Mouse (Mus musculus) left cerebral cortex, postnatal 14 days (tissue): ENCODE measurements around the gene Caly. TPM values are rescaled to one million over a fixed set of nuclear protein-coding genes. Genes with fewer than 3 reads are reported as not detected.

Source experiments
- DNase-seq, 2 experiments: peaks; one replicate each; pipeline ENCODE4 v3.0.0; 2021 to 2022; ENCODE audit warnings: low spot score in 2 of 2, mixed read lengths in 1 of 2
- intact Hi-C: fragments of 180-260 bp; cut with DNase I; formaldehyde crosslinking; loops from one replicate; pipeline ENCODE4 v1.15.1; 2025
- total RNA-seq, 2 experiments: library from RNA; stranded (reverse); gene quantifications; 2 replicates each; pipeline ENCODE4 v1.2.3; 2021

Caly gene
- total RNA-seq, 2 experiments from 2014 or later: 181 to 224 TPM

DNA sequence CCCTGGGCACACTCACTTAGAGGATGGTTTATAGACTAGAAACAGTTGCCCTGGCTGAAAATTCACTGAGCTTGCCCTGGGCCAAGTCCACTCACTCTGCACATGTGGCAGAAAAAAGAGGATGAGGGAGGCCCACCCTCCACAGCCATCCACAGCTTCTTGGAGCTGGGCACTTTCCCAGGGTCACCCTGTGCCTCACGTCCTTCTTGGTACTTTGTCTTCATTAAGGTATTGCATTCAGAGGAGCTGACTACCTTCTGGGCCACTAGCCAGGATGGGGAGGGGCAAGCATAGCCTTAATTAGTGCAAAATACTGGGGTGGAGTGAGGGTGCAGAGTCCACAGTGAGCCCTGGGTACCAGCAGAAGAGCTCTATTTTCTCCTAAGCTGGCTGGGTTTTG lies 13.2 kb upstream of the Caly start:
- intact Hi-C loops: no loop called here
- no peak for DNase-seq

DNA sequence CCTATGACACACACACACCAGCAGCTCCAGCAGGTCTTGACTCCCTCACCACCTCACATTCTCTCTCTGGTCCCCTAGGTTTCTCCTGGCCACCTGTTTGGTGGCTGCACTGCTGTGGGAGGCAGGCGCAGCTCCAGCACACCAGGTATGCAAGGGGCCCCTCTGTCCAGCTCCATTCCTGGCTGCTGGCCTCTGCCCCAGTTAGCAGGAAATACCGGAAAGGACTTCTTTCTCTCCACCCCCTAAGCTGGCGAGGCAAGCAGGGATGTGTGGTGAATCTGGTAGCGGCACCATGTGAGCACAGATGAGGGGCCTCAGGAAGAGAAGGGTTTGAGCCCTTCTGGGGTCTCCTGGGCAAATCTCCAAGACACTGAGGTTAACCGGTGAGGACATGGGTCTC lies 12.6 kb upstream of the Caly start:
- intact Hi-C loops: no loop called here
- no peak for DNase-seq

DNA sequence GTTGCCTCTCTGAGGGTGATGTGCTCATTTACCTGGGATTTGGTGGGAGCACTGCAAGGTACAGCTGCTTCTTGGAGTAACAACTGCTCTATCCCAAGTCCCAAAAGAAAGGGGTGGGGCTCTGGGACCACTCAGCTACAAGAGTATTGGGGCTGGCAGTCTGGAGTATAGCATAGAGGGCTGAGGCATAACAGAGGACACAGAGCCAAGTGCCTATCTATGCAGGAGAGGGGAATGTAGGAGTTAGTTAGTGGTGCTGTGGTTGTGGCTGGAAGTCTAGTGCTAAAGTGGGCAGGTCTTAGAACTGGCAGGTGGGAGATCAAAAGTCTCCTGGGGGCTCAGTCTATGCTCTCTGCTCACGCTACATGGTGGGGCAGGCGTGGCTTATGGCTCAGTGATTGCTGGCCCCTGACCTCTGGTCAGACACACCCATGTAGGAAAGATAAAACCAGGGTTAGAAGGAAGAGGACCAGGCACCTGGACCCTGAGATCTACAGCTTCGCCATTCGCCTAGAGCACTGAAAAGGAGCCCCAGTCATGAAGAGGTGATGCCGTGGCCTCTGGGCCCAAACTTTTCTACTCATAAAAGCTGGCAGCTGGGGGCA lies 10.7 kb upstream of the Caly start, which contains the start of gene Prap1:
Gene Prap1, plus strand, starts transcription at position 472 of the 605 bp plus-strand sequence.
- intact Hi-C loops: no loop called here
- DNase-seq: no peak

DNA sequence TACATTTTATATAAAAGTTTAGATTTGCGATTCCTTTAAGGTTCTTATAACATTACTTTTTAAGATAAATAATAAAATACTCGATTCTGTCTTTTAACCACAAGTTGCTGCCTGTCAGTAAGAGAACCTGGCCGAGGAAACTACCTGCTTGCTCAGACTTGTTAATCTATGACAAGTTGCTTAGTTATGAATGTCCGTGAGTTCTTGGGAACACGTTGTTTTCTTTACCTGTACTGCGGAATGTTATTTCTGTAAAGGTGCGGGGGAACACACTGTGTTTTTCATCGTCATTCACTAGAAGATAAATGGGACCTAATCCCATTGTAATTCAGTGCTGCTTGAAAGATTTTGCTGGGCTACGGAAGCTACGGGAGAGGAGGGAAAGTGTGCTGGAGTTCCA lies 8.3 kb upstream of the Caly start:
- intact Hi-C loops: no loop called here
- DNase-seq: no peak

DNA sequence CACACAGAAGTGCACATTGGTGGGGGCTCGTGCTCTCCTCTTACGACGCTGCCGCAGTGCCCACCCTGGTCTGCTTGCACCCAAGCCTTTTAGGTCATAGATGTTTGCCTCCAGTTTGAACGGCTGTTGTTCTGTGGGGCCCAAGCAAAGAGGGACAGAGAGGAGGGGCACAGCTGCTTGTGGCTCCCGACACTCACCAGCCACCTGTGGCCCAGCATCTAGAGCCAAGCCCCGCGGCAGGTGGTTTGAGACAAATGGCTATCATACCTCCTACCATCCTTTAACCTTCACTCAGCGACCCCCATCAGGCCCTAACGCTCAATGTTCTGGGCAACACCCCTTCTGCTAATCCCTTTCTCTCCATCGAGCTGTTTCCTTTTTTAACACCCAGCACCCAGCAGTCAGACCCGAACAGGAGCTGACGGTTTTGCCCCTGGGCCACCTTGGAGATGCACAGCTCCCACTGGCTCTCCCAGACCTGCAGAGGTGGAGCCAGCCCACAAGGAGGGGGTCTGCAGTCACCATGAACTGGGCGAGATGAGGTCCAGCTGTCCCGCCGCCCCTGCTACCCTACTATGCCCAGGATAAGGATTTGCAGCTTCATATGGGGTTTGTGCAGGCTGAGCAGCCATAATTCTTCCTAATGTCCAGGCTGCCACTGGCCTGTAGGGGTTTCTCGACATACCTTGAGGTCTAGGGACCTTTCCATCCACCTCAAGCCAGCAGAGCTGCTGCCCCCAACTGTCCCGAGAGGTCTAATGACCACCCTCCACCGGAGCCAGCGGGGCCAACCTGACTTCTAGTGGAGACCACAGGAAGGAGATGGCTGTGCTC lies 723 bp downstream of the Caly start:
- peak; percentile 49 to 58 for DNase-seq
- intact Hi-C loops: loop anchor here (2.0 to 5.0 kb wide), 4 partner anchors 36 to 746 kb away; partner anchors contain the start of genes Echs1, Mtg1 and Paox

DNA sequence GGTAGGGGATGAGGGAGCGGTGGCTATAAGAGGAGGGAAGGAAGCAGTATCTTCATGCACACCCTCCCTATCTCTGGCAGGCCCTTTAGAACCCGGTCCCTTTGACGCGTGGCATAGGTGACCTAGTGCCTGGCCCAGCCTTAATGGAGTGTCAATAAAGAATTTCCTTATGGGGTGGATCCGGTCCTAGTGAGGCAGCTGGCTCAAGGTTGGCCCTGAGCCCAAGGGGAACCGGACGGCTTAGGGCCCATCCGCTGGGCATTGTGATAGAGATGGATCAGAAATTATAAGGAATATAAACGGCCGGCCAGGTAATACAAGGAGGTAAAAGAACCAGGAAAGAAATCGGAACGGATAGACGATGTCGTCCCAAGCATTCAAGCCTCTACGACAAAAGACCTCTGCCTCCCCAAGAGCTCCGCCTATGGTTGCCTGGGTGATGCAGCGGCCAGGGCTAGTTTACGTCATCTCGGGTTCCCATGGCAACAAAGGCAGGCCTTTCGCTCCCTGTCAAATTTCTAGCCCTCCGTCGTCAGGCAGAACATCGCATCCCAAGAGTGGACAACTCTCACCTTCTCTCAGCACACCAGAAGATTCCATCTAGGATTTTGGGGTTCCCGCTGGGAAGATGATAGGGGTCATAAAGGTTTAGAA lies 1.7 kb downstream of the Caly start:
- peak; percentile 94 to 96 for DNase-seq
- intact Hi-C loops: loop anchor here (2.0 to 5.0 kb wide), 4 partner anchors 37 to 747 kb away; partner anchors contain the start of genes Echs1, Mtg1 and Paox

DNA sequence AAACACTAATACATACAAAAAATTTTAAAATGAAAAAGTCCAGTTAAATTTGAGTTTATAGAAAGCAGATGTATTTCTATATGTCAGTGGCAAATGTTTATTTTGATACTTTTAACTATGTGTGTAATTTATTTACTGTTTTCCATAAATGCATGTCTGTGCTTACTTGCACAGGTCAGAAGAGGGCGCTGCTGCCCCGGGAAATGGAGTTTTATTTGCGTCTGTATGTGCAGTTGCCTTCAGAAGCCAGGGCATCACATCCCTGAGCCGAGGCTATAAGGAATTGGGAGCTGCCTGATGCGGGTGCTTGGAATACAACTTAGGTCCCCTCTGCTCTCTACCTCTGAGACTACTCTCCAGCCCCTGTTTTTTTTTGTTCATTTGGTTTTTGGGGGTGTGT lies 3.6 kb downstream of the Caly start:
- peak; percentile 64 to 81 for DNase-seq
- intact Hi-C loops: loop anchor here (5.0 kb wide), 1 partner anchor 824 kb away; the partner anchor contains the start of gene Cox8b

DNA sequence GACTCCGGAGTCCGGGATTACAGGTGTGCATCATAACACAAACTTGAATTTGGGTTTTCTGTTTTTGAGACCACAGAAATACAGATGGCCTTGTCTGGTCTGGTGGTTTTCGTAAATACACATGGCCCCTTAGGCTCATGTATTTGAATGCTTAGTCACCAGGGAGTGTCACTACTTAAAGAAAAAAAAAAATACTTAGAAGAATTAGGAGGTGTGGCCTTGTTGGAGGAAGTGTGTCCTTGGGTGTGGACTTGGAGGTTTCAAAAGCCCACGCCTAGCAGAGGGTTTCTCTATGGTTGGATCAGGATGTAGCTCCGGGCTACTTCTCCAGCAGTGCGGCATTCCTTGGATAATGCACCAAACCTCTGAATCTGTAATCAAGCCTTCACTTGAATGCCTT lies 4.7 kb downstream of the Caly start:
- intact Hi-C loops: loop anchor here (5.0 kb wide), 1 partner anchor 825 kb away; the partner anchor contains the start of gene Cox8b
- no peak for DNase-seq

DNA sequence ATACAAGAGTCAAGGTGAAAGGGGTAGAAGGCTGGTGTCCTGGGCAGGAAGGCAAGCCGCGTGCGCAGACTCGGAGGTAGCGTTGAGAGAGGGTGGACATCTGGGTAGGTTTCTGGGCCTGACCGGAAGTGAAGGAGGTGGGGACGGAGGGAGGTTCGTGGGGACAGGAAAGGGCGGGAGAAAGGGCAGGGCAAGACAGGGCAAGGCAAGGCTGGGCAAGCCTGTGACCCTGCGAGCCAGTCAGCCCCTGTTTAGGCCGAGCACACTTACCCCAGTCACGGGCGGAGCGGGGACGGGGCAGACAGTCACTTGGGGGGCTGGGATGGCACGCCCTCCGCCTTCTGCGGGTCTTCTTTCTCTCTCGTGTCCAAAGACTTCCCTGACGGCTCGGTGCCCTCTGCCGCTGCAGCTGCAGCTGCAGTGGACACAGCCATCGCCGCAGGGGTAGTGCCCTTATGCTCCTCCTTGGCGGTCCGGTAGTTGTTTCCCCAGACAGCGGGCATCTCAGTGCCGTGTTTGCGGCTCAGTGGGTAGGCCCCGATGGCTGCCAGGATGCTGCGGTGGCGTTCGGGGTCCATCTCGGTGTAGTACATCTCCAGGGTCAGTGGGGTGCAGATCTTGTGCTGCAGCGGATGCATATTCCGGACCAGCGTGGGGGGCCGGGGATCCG lies 12.2 kb downstream of the Caly start:
- no peak for DNase-seq
- intact Hi-C loops: no loop called here

DNA sequence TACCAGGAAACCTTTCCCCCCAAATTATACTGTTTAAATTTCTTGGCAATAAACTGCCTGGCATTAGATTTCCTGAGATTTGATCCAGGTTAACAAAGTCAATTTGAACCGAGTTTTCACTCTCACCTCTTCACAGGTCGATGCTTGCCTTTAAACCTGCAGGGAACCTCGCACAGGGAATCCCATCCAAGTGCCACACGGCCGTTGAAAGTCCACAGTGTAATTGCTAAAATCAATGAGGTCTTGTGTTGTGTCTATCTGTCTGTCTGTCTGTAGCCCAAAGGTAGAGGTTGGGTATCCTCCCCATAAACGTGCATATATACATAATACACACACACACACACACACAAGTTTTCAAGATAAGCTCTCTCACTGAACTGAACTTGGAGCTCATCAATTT lies 15.0 kb downstream of the Caly start:
- intact Hi-C loops: loop anchor here (10.0 kb wide), 1 partner anchor 453 kb away; no protein-coding TSS in a partner anchor
- no peak for DNase-seq

DNA sequence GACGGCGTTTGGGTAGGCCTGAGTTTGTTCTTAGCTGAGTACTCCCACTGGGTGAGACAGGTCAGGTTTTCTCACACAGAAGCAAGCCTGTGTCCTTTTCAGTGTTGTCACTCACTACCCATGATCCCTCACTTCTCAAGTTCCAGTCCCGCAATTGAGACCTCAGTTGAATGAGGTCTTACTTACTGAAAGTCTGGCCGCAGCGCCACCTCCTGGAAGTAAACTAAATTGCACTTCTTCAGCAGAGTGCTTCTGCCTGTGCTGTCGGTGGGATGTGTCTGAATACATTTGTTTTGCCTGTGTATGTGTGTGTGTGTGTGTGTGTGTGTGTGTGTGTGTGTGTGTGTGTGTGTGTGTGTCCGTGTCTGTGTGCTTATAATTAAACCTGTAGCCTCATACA lies 19.3 kb downstream of the Caly start:
- intact Hi-C loops: loop anchor here (1.0 to 10.0 kb wide), 3 partner anchors 94 to 448 kb away; no protein-coding TSS in a partner anchor

DNA sequence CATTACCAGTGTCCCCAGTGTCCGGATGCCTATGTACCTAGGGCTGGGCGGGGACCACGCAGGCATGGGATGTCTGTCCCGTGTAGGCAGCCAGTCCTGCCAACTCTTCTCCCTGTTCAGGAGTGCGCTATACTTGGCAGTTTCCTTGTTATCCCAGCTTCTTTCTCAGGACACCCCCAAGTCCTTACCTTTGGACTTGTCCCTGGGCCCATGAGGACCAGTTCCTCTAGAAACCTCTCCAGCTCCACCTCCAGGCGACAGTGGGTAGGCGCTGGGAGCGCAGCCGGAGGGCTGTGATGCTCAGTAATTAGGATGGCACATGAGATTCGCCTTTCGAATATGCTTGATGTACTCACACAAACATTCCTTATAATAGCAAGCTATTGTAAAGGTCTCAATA lies 20.0 kb downstream of the Caly start:
- DNase-seq: peak; percentile 33 to 45
- intact Hi-C loops: loop anchor here (5.0 to 10.0 kb wide), 2 partner anchors 415 to 448 kb away; no protein-coding TSS in a partner anchor

More for the DNA sequence above, 19.3 kb downstream of the Caly start:
- DNase-seq: peak; percentile 88 to 90

DNA sequence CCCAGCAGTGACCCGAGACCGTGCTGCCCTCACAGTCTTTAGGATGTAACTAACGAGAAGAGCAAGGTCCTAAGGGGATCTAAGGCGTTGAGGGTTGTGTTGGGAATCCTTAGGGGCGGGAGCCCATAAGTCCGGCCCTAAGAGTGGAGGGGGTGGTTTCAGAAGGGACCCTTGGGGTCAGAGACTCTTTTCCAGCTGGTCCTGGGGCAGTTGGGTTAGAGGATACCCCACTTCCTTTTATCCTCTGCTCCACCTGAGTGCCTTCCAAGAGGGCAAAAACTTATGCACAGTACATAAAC lies 20.6 kb downstream of the Caly start:
- intact Hi-C loops: loop anchor here (5.0 to 10.0 kb wide), 2 partner anchors 414 to 447 kb away; no protein-coding TSS in a partner anchor
- DNase-seq: no peak

DNA sequence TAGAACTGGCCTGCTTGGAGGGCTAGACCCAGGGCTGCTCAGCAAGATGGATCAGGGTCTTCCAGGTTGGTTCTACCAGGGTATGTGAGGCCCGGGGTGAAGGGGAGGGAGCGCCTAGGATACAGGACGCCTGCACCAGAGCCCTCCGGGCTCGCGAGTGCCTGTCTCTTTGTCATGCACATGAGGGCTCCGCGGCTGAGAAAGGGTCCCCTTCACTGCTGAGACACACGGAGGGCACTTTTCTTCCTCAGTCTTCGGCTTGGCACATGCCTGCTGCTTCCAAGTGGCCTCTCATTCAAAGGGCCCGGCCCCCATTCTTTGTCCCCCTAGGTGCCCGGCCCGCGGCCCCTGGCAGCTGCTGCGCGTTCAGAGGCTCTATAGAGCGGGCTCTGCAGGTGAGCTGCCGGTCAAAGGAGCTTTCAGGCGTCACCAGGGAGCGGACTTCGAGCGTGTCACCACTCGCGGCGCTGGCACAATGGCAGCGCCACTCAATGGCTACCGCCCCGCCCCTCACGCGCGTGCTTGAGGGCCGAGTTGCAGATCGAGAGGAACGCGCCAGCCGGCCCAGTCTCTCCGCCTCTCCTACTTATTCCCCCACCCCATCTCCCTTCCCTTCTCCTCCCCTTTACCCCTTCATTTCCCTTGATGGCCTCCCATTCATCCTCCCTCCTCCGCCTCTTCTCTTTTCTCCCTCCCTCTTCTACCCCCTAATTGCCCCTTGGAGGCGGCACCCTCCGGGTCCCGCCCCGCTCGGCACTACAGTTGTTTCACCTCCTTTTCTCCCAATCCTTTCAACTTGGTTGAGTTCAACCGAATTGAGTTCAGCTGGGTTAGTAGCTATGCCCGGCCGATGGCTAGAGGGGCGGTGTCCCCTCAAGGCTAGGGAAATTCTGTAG lies 21.2 kb downstream of the Caly start:
- DNase-seq: peak in 1 of 2 experiments; percentile 28

DNA sequence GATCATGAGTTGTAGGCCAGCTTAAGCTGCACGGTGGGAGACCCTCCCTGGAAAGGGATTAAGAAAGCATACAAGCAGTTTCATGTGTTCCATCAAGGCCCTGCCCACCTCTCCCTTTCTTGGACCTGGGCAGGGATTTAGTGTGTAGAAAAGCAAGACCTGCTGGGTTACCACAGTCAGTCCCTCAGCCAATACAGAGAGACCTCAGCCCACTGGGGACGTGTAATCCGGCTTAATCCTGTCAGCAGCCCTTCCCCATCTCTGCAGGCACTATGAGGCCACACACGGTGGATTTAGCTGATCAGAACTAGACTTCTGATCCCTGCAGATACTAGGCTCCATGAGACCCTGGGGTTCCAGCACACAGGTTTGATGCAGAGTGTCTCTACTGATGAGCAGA lies 22.7 kb downstream of the Caly start:
- no peak for DNase-seq
- intact Hi-C loops: loop anchor here (10.0 kb wide), 1 partner anchor 155 kb away; no protein-coding TSS in a partner anchor

More for the DNA sequence above, 21.2 kb downstream of the Caly start:
- intact Hi-C loops: loop anchor here (5.0 to 10.0 kb wide), 2 partner anchors 414 to 446 kb away; no protein-coding TSS in a partner anchor

DNA sequence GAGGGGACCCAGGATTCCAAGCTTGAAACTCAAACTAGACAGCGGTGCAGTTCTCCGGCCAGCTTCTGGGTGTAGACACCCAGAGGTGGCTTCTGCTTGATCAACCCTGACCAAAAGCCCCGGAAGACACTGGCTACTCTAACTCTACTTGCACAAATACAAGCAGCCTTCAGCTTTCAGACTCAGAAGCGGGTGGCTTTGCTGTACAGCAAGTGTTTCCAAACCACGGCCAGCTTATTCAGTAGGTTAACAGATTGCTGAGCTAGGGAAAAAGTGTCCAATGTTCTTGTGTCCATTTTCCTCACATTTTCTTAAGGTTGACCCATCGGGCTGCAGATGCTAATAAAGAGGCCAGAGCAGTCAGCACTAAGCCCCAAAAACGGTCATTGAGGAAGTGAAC lies 23.8 kb downstream of the Caly start:
- intact Hi-C loops: loop anchor here (10.0 kb wide), 1 partner anchor 154 kb away; no protein-coding TSS in a partner anchor
- no peak for DNase-seq

DNA sequence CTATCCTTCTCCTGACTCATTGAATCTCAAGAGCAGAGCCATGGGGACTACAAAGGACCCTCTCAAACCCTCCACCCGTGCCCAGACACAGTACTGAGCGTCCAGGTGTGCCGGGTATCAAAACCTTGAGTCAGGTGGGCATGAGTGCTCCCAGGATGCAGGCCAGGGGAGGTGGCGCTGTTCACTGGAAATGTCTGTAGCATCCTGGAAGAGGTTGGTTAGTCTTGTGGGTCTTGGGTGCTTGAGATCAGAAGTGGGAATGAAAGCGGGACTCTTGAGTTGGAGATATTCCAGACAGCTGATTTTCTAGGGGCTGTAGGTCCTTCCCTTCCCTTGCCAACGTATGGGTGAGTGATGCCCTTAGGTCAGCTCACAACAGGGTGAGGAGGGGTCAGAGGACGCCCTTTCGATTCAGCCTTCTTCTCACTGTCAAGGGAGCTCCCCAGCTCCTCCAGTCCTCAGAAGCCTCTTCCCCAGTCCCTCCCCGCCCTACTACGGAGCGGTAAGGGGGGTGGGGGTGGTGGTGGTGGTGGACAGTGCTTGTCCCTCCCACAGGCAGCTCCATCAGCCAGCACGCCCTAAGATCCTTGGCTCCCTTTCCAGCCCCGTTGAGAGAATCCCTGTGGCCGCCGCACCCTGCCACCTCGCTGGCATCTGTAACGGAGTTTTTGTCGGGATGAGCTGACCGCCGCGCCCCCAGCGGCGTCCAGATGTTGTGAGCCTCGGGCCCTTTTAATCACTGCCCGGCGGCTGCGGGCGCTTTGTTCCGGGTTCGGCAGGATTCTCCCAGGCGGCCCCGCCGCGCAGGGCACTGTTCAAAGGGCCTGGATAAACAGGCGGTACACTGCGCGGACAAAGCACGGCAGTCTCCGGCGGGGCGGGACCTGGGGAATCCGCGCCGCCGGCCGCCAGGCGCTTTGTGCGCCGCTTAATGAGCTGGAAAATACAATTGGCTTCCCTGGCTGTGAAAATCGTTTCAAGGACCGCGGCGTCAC lies 24.6 kb downstream of the Caly start:
- DNase-seq: peak in 1 of 2 experiments; percentile 17
- intact Hi-C loops: loop anchor here (10.0 kb wide), 1 partner anchor 153 kb away; no protein-coding TSS in a partner anchor
